Mouse (Mus musculus) liver, embryonic 16.5 days (tissue): ENCODE results near the gene Ctnna3. TPM values are rescaled to one million over a fixed set of nuclear protein-coding genes. Genes with fewer than 3 reads are reported as not detected.
A peak's percentile ranks its signal among the peaks of the same experiment; 100 is the strongest.

Experiments
- ATAC-seq: fragments of 200-750 bp; cut with Nextera tagmentation; 2 replicates; pipeline ENCODE4 v1.8.0; 2017; ENCODE audit warnings: low read depth, mild to moderate bottlenecking, moderate number of reproducible peaks, moderate library complexity
- H3K27ac ChIP-seq: fragments of 300-500 bp; sonication (generic); 2 replicates; pipeline ENCODE4 v1.5.1; 2014; ENCODE audit warnings: mild to moderate bottlenecking, low read length
- H3K27me3 ChIP-seq: fragments of 300-500 bp; sonication (generic); 2 replicates; pipeline ENCODE4 v1.6.1; 2014; ENCODE audit warnings: low read depth, low read length, mixed read lengths; ENCODE audit not compliant: control insufficient read depth, insufficient read depth
- H3K36me3 ChIP-seq: fragments of 300-500 bp; sonication (generic); 2 replicates; pipeline ENCODE4 v1.6.1; 2014; ENCODE audit warnings: mild to moderate bottlenecking; ENCODE audit not compliant: control insufficient read depth, insufficient read depth
- H3K4me1 ChIP-seq: fragments of 300-500 bp; sonication (generic); 2 replicates; pipeline ENCODE4 v1.6.1; 2014; ENCODE audit warnings: low read depth, low read length, mixed read lengths; ENCODE audit not compliant: control insufficient read depth
- H3K4me2 ChIP-seq: fragments of 300-500 bp; sonication (generic); 2 replicates; pipeline ENCODE4 v1.6.1; 2014; ENCODE audit warnings: low read depth, low read length, mixed read lengths
- H3K4me3 ChIP-seq: fragments of 300-500 bp; sonication (generic); 2 replicates; pipeline ENCODE4 v1.5.1; 2014; ENCODE audit warnings: low read depth, mild to moderate bottlenecking, low read length
- H3K9ac ChIP-seq: fragments of 300-500 bp; sonication (generic); 2 replicates; pipeline ENCODE4 v1.6.1; 2014; ENCODE audit warnings: low read depth, low read length
- H3K9me3 ChIP-seq: fragments of 300-500 bp; sonication (generic); replicated peaks from 2 replicates; pipeline ENCODE4 v1.6.1; 2016; ENCODE audit warnings: low read length; ENCODE audit not compliant: control insufficient read depth
- whole genome bisulfite sequencing: fragments of 180-500 bp; shearing (Covaris S2); extraction: QIAGEN DNeasy Blood & Tissue Kit; methylation state at CpG from one replicate; pipeline ENCODE4 v1.1.7; 2014; ENCODE audit not compliant: insufficient replicate concordance; 5-methylcytosine and 5-hydroxymethylcytosine counted together
- polyA plus RNA-seq: library from polyadenylated mRNA; unstranded; fragments of >200 nt; fragmentation: Nextera tagmentation; extraction: Ambion mirVana; gene quantifications from 2 replicates; pipeline ENCODE4 v1.2.1, GENCODE M21; 2015

Ctnna3 gene
- polyA plus RNA-seq, 1 experiment from 2014 or later, result 0.11 TPM

DNA sequence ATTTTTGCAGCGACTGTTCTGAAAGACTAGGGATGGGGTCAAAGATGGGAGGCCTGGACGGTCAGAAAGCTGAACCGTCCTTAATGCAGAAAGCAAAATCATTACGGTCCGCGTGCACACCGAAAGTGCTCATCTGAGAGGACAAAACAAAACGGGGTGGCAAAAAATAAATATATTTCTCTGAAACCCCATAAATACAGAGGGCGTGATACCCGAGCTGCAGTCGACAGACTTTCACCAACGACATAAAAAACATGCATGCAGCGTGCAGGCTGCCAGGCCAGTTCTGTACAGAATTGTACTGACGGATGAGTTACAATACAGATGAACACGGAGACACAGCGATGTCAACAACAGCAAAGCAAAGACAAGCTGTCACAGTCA is 656.3 kb downstream of the Ctnna3 start:
- Histone ChIP-seq H3K27me3 (peaks cover 12% of the 10 kb centered on the region), H3K9me3 (no peaks in the 10 kb centered on the region), H3K9ac (no peak overlapping the region), H3K4me1 (no peaks in the 10 kb centered on the region), H3K36me3 (no peaks in the 10 kb centered on the region), H3K4me3 (no peak overlapping the region), H3K4me2 (no peak overlapping the region), H3K27ac (no peak overlapping the region)
- ATAC-seq, result no peak
- WGBS, result 58% methylated on average over 16 of the region's 16 CpGs

GRCm38 (mm10) chr10:64086567-64087391 is 656.9 kb downstream of the Ctnna3 start:
- Histone ChIP-seq H3K4me2 (no peak overlapping the region), H3K4me3 (no peak overlapping the region), H3K36me3 (no peaks in the 10 kb centered on the region), H3K9ac (no peak overlapping the region), H3K4me1 (no peaks in the 10 kb centered on the region), H3K27me3 (peaks cover 12% of the 10 kb centered on the region), H3K9me3 (no peaks in the 10 kb centered on the region), H3K27ac (no peak overlapping the region)
- WGBS, result 6% methylated on average over 12 of the region's 12 CpGs
- ATAC-seq, result no peak

GRCm38 (mm10) chr10:64087521-64087920 is 657.6 kb downstream of the Ctnna3 start:
- H3K4me2 ChIP-seq, result no peak overlapping the region
- 4% methylated on average over 12 of the region's 12 CpGs for WGBS
- H3K27me3 ChIP-seq, result peaks cover 12% of the 10 kb centered on the region
- no peak overlapping the region for H3K27ac ChIP-seq
- no peak for ATAC-seq
- no peaks in the 10 kb centered on the region for H3K4me1 ChIP-seq
- H3K9me3 ChIP-seq, result no peaks in the 10 kb centered on the region
- H3K36me3 ChIP-seq, result no peaks in the 10 kb centered on the region
- no peak overlapping the region for H3K4me3 ChIP-seq
- H3K9ac ChIP-seq, result no peak overlapping the region

- no peak overlapping the region for H3K9ac ChIP-seq
- no peak overlapping the region for H3K27ac ChIP-seq
- no peaks in the 10 kb centered on the region for H3K9me3 ChIP-seq
- H3K36me3 ChIP-seq, result no peaks in the 10 kb centered on the region
- peaks cover 12% of the 10 kb centered on the region for H3K27me3 ChIP-seq
- ATAC-seq, result no peak
- no peak overlapping the region for H3K4me2 ChIP-seq
- no peak overlapping the region for H3K4me3 ChIP-seq
- 5% methylated on average over 26 of the region's 26 CpGs for WGBS
- H3K4me1 ChIP-seq, result no peaks in the 10 kb centered on the region
Observed at GRCm38 (mm10) chr10:64087936-64088773, 658.3 kb downstream of the Ctnna3 start.

- H3K27ac ChIP-seq, result no peak overlapping the region
- no peaks in the 10 kb centered on the region for H3K9me3 ChIP-seq
- H3K4me3 ChIP-seq, result no peak overlapping the region
- no peaks in the 10 kb centered on the region for H3K36me3 ChIP-seq
- no peaks in the 10 kb centered on the region for H3K4me1 ChIP-seq
- peaks cover 12% of the 10 kb centered on the region for H3K27me3 ChIP-seq
- no peak overlapping the region for H3K9ac ChIP-seq
- WGBS, result 20% methylated on average over 19 of the region's 19 CpGs
- H3K4me2 ChIP-seq, result no peak overlapping the region
- no peak for ATAC-seq
Observed at GRCm38 (mm10) chr10:64088774-64089460, 659.0 kb downstream of the Ctnna3 start.

DNA sequence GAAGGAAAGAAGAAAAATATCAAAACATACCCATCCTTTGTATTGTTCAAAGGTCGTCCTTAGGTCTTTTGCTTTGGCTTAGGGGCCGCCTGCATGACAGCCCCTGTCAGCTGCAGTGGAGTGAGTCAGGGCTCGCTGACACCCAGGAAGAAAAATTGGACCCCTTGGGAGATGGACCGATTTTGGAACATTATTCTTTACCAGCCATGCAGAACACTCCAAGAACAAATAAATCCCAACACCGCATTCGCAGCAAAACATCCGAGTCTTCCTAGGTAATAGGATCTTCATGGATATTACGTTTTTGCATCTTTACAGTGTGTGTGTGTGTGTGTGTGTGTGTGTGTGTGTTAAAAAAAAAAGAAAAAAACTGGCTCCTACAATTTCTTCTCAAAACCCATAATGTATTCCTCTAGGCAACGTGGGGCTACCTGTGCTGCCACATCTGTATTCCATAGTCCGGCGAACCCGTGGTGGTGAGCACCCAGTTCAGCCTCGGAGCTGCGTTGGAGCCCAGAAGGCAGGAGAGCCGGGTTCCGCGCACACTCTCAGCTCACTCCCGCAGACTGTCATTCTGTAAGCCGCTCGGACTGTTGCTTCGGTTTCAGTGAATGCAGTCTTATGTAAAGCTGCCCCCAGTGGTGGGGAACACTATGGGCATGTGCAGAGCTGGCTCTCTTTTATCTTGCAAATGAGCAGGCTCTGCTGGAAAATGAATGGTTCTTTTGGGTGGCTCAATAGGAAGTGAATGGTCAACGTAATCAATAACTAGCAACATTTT is 660.0 kb downstream of the Ctnna3 start, which contains the start of gene Lrrtm3:
TSS of gene Lrrtm3 (minus strand) at position 598 of the 781 bp plus-strand sequence.
- 5% methylated on average over 22 of the region's 22 CpGs for WGBS
- Histone ChIP-seq H3K4me3 (no peak within 1 kb of the TSS), H3K4me1 (no peaks in the 10 kb centered on the region), H3K9me3 (no peaks in the 10 kb centered on the region), H3K27ac (no peak within 1 kb of the TSS), H3K4me2 (peak within 1 kb of the TSS; percentile 30; the same call in 1 of the 2 replicates), H3K9ac (no peak within 1 kb of the TSS), H3K27me3 (peaks cover 12% of the 10 kb centered on the region), H3K36me3 (no peaks in the 10 kb centered on the region)
- peak; percentile 45; the same call in 1 of the 2 replicates for ATAC-seq

DNA sequence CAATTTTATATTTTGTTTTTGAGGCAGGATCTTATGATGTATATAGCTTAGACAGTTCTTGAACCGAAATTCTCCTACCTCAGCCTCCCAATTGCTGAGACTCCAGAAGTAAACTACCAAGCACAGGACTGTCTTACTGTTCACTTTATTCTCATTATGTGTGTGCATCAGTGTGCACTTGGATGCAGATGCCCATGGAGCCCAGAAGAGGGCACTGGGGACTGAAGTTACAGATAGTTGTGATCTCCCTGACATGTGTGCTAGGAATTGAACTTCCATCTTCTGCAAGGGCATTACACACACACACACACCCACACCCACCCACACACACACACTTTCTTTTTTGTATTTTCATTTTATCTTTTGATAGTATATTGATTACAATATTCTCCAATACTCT is 666.6 kb downstream of the Ctnna3 start:
- Histone ChIP-seq H3K27ac (no peak overlapping the region), H3K9ac (no peak overlapping the region), H3K4me2 (no peak overlapping the region), H3K9me3 (no peaks in the 10 kb centered on the region), H3K4me3 (no peak overlapping the region), H3K27me3 (no peaks in the 10 kb centered on the region), H3K4me1 (no peaks in the 10 kb centered on the region), H3K36me3 (no peaks in the 10 kb centered on the region)
- ATAC-seq, result no peak
- WGBS, result 59% methylated on average over 1 of the region's 1 CpGs

DNA sequence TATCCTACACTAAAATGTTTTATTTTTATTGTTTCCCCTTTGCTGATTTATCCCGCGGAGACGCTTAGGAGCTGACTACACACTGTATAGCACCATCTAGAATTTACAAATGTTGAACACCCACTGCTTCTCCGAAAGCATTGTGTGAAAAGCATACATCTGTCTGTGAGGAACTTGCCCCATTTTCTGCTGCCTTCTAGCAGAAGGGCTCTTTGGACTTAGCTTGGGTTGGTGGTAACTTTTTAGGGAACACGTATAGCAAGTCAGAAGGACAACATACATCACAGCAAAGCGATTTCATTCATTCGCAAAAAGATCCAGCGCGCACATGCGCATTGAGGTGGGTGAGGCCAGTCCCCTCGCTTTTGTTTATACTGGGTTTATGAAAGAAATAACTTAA is 685.3 kb downstream of the Ctnna3 start:
- H3K27ac ChIP-seq, result no peak overlapping the region
- H3K9ac ChIP-seq, result no peak overlapping the region
- H3K4me2 ChIP-seq, result no peak overlapping the region
- no peaks in the 10 kb centered on the region for H3K36me3 ChIP-seq
- 78% methylated on average over 11 of the region's 11 CpGs for WGBS
- no peak for ATAC-seq
- H3K27me3 ChIP-seq, result no peaks in the 10 kb centered on the region
- H3K9me3 ChIP-seq, result no peaks in the 10 kb centered on the region
- H3K4me1 ChIP-seq, result no peaks in the 10 kb centered on the region
- no peak overlapping the region for H3K4me3 ChIP-seq
